Mouse (Mus musculus) inflammation-experienced regulatory T-cells, adult 6 months (primary cell): ENCODE data around the gene Zgrf1. TPM values are rescaled to one million over a fixed set of nuclear protein-coding genes. Genes with fewer than 3 reads are reported as not detected.
A peak's percentile ranks its signal among the peaks of the same experiment; 100 is the strongest.

Experiments
- ATAC-seq: one replicate; pipeline ENCODE4 v1.8.0; 2017
- polyA plus RNA-seq, 3 experiments: library from polyadenylated mRNA; unstranded; fragments of 100-300 nt; shearing (Covaris generic); gene quantifications; one replicate each; pipeline ENCODE4 v1.2.1; 2017

Zgrf1 gene
- polyA plus RNA-seq, 3 experiments from 2014 or later, result 3.7 to 7.9 (median 4.7) TPM

GRCm38 (mm10) chr3:127562974-127563373 lies 9.7 kb downstream of the Zgrf1 start:
- no peak for ATAC-seq

DNA sequence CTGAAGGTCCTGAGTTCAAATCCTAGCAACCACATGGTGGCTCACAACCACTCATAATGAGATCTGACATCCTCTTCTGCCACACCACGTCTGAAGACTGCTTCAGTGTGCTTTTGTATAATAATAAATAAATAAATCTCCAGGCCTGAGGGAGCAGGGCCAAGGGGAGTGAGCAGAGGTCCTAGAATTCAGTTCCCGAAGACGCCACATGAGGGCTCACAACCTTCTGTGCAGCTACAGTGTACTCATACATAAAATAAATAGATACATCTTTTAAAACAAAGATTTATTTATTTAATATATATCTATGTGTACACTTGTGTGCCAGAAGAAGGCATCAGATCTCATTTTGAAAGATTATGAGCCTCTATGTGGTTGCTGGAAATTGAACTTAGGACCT lies 11.8 kb downstream of the Zgrf1 start:
- ATAC-seq, result no peak

- peak; percentile 98 for ATAC-seq
Measured at GRCm38 (mm10) chr3:127572557-127572956, 19.3 kb downstream of the Zgrf1 start.

DNA sequence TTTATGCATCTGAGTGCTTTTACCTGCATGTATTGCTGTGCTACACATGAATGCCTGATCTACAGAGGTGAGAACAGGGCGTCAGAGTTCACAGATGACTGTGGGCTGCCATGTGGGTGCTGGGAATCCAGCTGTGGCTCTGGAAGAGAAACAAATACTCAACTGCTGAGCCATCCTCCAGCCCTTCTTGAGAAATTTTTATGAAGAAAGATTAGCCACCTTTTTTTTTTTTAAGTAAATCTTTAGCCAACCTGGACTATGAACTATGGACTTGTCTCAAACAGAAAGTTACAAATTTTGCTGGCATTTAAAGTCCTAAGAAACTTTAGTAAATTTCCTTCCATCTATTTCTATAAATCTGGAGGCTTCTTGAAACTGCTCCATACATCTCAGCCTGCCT lies 43.8 kb downstream of the Zgrf1 start:
- no peak for ATAC-seq

- ATAC-seq, result peak; percentile 54
Measured at GRCm38 (mm10) chr3:127608109-127608508, 54.8 kb downstream of the Zgrf1 start.

DNA sequence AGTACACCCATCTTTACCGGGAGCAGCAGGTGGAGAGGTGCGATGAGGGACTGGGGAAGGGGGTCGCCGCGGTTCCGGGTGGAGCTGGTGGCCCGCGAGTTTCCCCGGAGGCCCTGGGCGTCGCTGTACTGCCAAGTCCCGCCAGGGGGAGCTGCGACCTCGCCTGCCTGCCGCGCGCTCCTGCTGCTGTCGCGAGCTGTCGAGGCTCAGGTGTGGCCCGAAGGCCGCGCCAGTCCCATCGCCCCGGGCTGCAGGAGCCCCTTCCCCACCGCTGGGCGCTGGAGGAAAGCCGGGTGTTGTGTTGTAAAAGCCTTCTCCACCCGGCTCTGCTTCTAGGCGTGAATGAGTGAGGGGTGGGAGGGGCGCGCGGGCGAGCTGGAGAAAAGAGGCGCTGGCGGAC lies 72.0 kb downstream of the Zgrf1 start:
- ATAC-seq, result peak; percentile 90

DNA sequence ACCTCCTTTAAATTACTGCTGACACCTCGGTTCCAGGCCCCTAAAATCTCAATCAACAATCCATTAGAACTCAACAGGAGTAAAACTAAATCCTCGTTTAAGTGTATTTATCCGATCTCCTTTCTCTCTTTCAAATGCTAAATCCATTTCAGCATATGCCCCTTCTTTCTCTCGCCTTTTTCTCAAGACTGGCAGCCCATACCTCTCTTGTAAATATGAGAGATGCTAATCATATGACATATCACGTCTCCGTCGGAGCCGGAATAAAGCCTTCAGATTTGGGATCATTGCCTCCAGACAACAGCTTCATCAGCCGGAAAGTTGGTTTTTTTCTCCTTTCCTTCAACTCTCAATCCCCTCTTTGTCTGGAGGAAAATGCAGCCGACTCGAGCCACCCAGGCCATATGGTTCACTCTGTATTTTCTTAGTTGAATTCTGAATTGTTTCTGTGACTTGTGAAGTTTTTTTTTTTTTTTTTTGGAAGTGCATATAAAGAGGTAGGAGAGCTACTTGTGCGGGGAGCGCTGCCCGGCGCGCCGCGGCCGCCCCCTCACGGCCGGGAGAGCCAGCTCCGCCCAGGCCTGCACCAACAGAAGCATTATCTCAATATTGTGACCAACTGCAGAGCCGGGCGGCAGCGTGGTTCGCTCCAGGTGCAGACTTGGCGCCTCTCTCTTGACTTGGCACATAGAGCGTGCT lies 72.6 kb downstream of the Zgrf1 start:
- ATAC-seq, result no peak

DNA sequence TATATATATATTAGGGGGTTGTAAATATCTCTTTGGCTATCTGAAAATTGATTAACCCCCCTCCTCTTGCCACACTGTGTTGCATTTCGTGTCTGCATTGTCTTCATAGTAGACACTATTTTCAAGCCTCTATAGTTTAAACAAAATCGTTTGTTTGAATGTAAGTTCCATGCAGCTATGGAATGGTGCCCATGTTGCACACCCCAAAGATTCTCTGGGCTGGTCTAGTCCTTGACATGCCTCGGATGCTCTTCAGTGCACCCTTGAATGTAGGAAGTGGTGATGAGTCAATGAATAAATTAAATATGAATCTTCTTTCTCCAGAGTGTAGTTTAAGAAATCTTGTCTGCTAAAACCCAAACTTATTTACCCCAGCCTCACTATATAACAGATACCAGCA lies 73.2 kb downstream of the Zgrf1 start:
- ATAC-seq, result no peak

DNA sequence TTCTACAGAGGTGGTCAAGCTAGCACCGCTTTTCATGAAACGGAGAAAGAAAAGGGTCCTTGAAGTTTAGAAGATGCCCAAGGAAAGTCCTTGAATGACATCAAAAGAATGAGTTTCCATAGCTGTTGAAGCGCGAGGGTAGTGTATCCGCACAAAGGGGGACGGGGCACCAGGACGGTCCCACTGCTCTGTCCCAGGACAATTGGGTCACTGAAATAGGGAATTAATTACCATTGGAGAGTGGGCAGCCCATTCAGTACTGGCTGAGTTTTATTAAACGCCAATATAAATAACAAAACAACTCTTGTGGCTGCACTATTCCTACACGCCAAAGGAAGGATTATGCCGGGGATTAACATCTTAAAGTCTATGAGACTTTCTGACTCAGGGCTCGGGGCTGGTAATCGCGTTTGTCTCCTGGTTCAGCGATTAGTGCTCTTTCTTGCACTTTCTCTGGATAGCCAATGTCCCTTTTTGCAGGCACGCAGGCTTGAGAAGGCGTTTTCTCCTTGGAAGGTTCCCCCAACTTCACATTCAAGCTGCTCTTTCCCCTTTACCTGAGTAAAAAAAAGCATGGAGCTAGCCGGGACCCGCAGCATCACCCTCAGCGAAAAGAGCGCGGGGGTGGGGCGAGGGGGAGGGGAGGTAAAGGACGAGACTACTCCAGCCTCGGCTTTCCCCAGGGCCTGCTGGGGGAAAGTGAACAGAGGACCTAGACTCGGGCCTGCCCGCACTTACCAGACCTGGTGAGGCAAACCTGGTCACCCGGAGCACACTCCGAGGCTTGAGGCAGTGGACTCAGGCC lies 74.1 kb downstream of the Zgrf1 start:
- no peak for ATAC-seq

GRCm38 (mm10) chr3:127627956-127628310 lies 74.6 kb downstream of the Zgrf1 start:
- no peak for ATAC-seq

GRCm38 (mm10) chr3:127628311-127629184 lies 75.3 kb downstream of the Zgrf1 start:
- no peak for ATAC-seq

GRCm38 (mm10) chr3:127630190-127630589 lies 76.9 kb downstream of the Zgrf1 start:
- no peak for ATAC-seq

- no peak for ATAC-seq
Measured at GRCm38 (mm10) chr3:127630735-127631372, 77.6 kb downstream of the Zgrf1 start.

GRCm38 (mm10) chr3:127631582-127631981 lies 78.3 kb downstream of the Zgrf1 start:
- no peak for ATAC-seq

DNA sequence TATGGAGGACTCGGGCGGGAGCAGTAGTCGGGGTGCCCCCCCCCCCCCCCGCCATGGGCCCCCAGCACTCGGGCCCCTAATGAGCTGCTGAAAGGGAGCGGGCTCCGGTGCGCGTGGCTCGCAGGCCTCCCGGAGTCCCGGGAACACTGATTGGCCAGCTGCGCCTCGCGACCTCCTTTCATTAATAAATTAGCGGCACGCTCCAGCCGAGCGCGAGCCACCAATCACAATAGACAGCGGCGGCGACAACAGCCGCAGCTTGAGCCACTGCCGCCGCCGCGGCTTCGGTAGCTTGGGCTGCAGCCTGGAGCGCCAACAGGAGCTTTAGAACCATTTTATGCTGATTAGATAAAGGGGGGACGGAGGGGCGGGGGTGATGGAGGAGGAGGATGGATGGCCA lies 79.2 kb downstream of the Zgrf1 start:
- ATAC-seq, result no peak

GRCm38 (mm10) chr3:127633080-127634032 lies 80.1 kb downstream of the Zgrf1 start, which contains the start of gene Neurog2:
Neurog2 (plus strand) TSS chr3:127633135.
- ATAC-seq, result peak; percentile 29

GRCm38 (mm10) chr3:127634101-127634983 lies 81.1 kb downstream of the Zgrf1 start:
- ATAC-seq, result peak; percentile 71

- ATAC-seq, result no peak
Measured at GRCm38 (mm10) chr3:127634984-127635349, 81.7 kb downstream of the Zgrf1 start.

GRCm38 (mm10) chr3:127639875-127640761 lies 86.8 kb downstream of the Zgrf1 start:
- peak; percentile 62 for ATAC-seq
